Mouse (Mus musculus) midbrain, embryonic 15.5 days (tissue): ENCODE data around the gene Olfr1358. TPM values are rescaled to one million over a fixed set of nuclear protein-coding genes. Genes with fewer than 3 reads are reported as not detected.
"Not testable (repeated sequence)": the region's sequence is repeated elsewhere in the genome, so short reads cannot be mapped to it uniquely, and the experiment has no call there.

Experiments used
- ATAC-seq: fragments of 200-750 bp; cut with Nextera tagmentation; replicated peaks from 2 replicates; pipeline ENCODE4 v1.8.0; 2017; ENCODE audit warnings: moderate TSS enrichment
- H3K27ac ChIP-seq: fragments of 300-500 bp; sonication (generic); 2 replicates; pipeline ENCODE4 v1.5.1; 2015; ENCODE audit warnings: mild to moderate bottlenecking, inconsistent platforms
- H3K27me3 ChIP-seq: fragments of 300-500 bp; sonication (generic); replicated peaks from 2 replicates; pipeline ENCODE4 v1.6.1; 2015; ENCODE audit warnings: inconsistent platforms
- H3K36me3 ChIP-seq: fragments of 300-500 bp; sonication (generic); replicated peaks from 2 replicates; pipeline ENCODE4 v1.6.1; 2015; ENCODE audit warnings: inconsistent platforms
- H3K4me1 ChIP-seq: fragments of 300-500 bp; sonication (generic); 2 replicates; pipeline ENCODE4 v1.6.1; 2015; ENCODE audit warnings: inconsistent platforms
- H3K4me2 ChIP-seq: fragments of 300-500 bp; sonication (generic); 2 replicates; pipeline ENCODE4 v1.6.1; 2015; ENCODE audit warnings: inconsistent platforms, mild to moderate bottlenecking, moderate library complexity
- H3K4me3 ChIP-seq: fragments of 300-500 bp; sonication (generic); 2 replicates; pipeline ENCODE4 v1.5.1; 2015; ENCODE audit warnings: mild to moderate bottlenecking, inconsistent platforms
- H3K9ac ChIP-seq: fragments of 300-500 bp; sonication (generic); 2 replicates; pipeline ENCODE4 v1.6.1; 2015; ENCODE audit warnings: mild to moderate bottlenecking, inconsistent platforms
- H3K9me3 ChIP-seq: fragments of 300-500 bp; sonication (generic); 2 replicates; pipeline ENCODE4 v1.6.1; 2016; ENCODE audit warnings: inconsistent platforms
- WGBS: fragments of 180-500 bp; shearing (Covaris S2); methylation state at CpG from one replicate; pipeline ENCODE4 v1.1.7; 2015; ENCODE audit warnings: mixed read lengths; 5-methylcytosine and 5-hydroxymethylcytosine counted together
- polyA plus RNA-seq: library from polyadenylated mRNA; unstranded; fragments of >200 nt; fragmentation: Nextera tagmentation; extraction: Ambion mirVana; gene quantifications from 2 replicates; pipeline ENCODE4 v1.2.1, GENCODE M21; 2015

Olfr1358 gene
- polyA plus RNA-seq, 1 experiment from 2014 or later: not detected

DNA sequence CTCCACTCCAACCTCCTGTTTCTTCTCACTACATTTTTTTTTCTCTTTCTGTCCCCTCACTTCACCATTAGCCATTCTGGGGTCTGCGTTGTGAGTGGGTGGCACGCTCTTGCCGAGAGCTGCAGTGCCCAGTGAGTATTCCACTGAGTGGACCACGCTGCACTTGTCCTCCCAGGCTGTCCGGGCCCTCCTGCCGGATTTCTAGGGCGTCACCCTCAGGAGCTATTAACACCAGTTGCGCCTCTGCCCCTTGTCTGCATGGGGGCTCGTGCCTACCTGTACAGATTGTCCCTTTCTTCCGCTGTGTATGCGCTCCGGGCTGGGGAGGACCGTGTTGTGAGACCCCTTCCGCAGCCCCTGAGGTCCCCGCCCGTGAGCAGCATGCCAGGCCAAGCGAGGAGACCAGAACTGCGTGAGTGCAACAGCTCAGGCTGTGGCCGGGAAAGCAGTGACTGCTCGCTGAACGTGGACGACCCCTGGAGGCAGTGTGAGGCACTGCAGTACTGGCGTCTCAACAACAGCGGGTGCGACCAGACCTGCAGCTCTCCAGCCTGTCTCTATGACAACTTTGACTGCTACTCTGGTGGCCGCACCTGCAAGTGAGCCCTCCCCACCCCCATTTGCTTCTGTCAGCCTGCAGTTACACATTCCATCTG lies 29.7 kb upstream of the Olfr1358 start:
- peaks cover 7% of the 10 kb centered on the region for H3K27me3 ChIP-seq
- no peaks in the 10 kb centered on the region for H3K9me3 ChIP-seq
- no peak overlapping the region for H3K9ac ChIP-seq
- H3K27ac ChIP-seq: no peak overlapping the region
- H3K4me1 ChIP-seq: 0 out of 2 replicates have a peak, but pooled peaks cover 7% of the 10 kb centered on the region
- peak; percentile 79 for ATAC-seq
- H3K4me2 ChIP-seq: peak overlapping the region; percentile 43
- 7% methylated on average over 26 of the region's 26 CpGs for WGBS
- no peaks in the 10 kb centered on the region for H3K36me3 ChIP-seq
- peak overlapping the region; percentile 16; the same call in 1 of the 2 replicates for H3K4me3 ChIP-seq

DNA sequence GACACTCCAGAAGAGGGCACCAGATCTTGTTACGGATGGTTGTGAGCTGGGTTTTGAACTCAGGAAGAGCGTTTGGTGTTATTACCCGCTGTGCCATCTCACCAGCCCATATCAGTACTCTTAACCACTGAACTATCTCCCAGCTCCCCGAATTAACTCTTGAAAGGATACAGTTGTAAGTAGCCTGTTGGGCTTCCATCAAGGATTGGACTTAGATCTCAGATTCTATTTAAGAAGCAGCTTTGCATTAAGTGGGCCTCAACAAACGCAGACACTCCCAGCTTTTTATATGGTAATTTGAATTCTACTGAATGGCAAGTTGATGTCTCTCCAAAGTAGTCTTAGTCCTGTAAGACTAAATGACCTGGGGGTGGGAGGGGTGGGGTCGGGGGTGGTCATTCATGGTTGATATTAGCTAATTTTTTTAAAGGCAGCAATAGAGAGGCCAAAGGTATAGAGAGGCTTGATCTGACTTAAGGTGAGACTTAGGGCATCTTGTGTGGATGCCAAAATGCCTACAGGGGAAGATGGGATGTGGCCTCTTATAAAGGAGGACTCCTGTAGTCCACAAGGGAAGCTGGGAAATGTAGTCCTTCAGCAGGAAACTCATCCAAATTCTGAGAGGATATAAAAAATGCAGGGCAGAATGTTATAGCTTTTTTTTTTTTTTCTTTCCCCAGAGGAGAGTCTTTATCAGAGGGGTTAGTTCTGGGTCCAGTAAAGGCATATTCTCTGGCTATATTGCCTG lies 14.1 kb upstream of the Olfr1358 start:
- whole genome bisulfite sequencing: 72% methylated on average over 6 of the region's 6 CpGs
- Histone ChIP-seq H3K9ac (no peak overlapping the region), H3K4me2 (no peak overlapping the region), H3K4me1 (no peaks in the 10 kb centered on the region), H3K9me3 (no peaks in the 10 kb centered on the region), H3K27ac (no peak overlapping the region), H3K4me3 (no peak overlapping the region), H3K36me3 (no peaks in the 10 kb centered on the region), H3K27me3 (no peaks in the 10 kb centered on the region)
- no peak for ATAC-seq

DNA sequence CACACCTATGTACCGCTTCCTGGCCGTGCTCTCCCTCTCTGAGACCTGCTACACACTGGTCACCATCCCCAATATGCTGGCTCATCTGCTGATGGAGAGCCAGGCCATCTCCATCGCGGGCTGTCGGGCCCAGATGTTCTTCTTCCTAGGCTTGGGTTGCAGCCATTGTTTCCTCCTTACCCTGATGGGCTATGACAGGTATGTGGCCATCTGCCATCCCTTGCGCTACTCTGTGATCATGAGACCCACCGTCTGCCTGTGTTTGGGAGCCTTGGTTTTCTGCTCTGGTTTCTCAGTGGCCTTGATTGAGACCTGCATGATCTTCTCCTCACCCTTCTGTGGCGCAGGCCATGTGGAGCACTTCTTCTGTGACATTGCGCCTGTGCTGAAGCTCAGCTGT lies 2.6 kb downstream of the Olfr1358 start:
- H3K4me2 ChIP-seq: no peak overlapping the region
- 89% methylated on average over 9 of the region's 9 CpGs for WGBS
- no peak overlapping the region for H3K9ac ChIP-seq
- H3K4me1 ChIP-seq: no peaks in the 10 kb centered on the region
- H3K9me3 ChIP-seq: no peaks in the 10 kb centered on the region
- no peaks in the 10 kb centered on the region for H3K36me3 ChIP-seq
- no peak overlapping the region for H3K4me3 ChIP-seq
- no peak for ATAC-seq
- no peaks in the 10 kb centered on the region for H3K27me3 ChIP-seq
- no peak overlapping the region for H3K27ac ChIP-seq

DNA sequence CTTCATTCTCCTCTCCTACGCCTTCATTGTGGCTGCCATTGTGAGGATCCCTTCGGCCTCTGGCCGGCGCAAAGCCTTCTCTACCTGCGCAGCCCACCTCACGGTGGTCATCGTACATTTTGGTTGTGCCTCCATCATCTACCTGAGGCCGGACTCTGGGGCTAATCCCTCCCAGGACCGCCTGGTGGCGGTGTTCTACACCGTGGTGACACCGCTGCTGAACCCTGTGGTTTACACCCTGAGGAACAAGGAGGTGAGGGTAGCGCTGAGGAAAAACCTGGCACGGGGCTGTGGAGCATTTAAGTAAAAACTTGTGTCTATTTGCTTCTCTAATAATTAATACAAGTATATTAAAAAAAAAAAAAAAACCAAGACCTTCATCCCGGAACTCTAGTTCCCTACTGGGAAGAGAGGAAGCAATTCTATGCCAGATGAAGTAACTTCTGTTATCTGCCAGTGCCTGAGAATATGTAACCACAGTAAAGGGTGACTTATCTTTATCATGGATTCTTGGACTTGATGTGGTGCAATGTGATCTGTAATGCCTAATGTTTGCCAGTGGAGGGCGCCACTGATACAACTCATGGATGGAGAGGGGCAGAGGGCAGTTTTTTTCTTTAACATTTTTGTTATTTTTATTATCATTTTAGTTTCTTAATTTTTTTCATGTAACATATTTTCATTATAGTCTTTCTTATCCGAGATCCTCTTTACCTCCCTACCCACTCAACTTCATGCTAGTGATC lies 3.2 kb downstream of the Olfr1358 start:
- WGBS: 60% methylated on average over 17 of the region's 17 CpGs
- H3K4me2 ChIP-seq: no peak overlapping the region
- H3K4me3 ChIP-seq: no peak overlapping the region
- no peaks in the 10 kb centered on the region for H3K9me3 ChIP-seq
- H3K36me3 ChIP-seq: no peaks in the 10 kb centered on the region
- no peak for ATAC-seq
- H3K4me1 ChIP-seq: no peaks in the 10 kb centered on the region
- no peaks in the 10 kb centered on the region for H3K27me3 ChIP-seq
- no peak overlapping the region for H3K9ac ChIP-seq
- no peak overlapping the region for H3K27ac ChIP-seq

DNA sequence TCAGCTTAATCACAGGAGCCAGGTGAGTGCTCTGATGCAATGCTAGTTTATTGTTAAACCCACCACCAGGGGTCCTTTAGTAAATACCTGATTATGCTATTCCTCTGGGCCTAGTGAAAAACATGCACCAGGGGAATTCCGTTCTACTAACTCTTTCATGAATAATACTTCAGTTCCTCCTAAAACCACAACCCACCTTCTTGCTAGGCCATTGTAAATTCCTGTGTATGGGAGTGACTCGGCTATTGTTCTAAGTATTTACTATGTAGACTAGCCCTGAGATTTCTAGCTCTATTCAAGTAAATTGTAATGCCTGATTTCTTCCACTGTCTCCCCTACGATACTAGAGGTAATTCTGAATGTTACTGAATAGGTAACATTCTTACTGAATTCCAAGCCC lies 7.8 kb downstream of the Olfr1358 start:
- H3K4me1 ChIP-seq, H3K27me3 ChIP-seq, ATAC-seq, H3K27ac ChIP-seq, H3K4me3 ChIP-seq, H3K36me3 ChIP-seq, H3K9ac ChIP-seq, H3K4me2 ChIP-seq, H3K9me3 ChIP-seq: not testable (repeated sequence)
- WGBS: 46% methylated on average over 3 of the region's 3 CpGs

DNA sequence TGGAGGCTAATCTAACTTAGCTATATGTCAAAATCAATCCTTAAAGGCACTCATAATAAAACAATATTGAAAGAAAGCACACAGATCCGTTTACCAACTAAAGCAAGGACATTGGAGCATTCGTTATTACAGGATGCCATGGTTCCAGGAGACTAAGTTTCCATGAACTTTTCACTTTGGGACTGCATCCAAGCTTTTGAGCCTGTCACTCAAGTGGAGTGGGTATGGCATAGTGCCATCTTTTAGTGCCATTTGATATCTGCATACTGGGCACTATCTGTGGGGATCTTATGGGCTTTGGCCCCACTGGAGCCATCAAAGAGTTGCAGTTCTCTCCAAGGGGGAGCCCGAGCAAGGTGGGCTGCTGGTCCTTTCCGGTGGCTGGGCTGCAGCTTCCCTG lies 8.3 kb downstream of the Olfr1358 start:
- Histone ChIP-seq H3K4me1 (no peaks in the 10 kb centered on the region), H3K9me3 (no peaks in the 10 kb centered on the region), H3K27me3 (no peaks in the 10 kb centered on the region), H3K36me3 (no peaks in the 10 kb centered on the region), H3K4me2 (no peak overlapping the region), H3K27ac (no peak overlapping the region), H3K9ac (no peak overlapping the region), H3K4me3 (no peak overlapping the region)
- no peak for ATAC-seq
- 60% methylated on average over 4 of the region's 4 CpGs for WGBS

DNA sequence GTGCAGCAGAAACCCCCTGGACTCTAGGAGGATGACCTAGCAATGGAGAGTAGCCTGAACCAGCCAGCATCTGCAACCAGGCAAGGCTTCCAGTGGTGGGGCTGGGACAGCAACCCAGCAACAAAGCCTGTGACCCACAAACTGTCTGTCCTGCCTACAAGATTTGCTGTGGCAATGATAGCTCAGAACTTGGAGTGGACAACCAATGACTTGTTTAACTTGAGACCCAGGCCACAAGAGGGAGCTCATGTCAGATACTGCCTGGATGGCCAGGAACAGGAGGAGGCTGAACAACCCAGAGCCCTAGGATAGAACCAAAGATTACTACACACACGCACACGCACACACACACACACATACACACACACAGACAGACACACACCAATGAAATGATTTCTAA lies 23.7 kb downstream of the Olfr1358 start:
- no peak overlapping the region for H3K4me3 ChIP-seq
- H3K9me3 ChIP-seq: no peaks in the 10 kb centered on the region
- H3K36me3 ChIP-seq: no peaks in the 10 kb centered on the region
- H3K9ac ChIP-seq: no peak overlapping the region
- no peak for ATAC-seq
- WGBS: 63% methylated on average over 2 of the region's 2 CpGs
- H3K27me3 ChIP-seq: no peaks in the 10 kb centered on the region
- H3K27ac ChIP-seq: no peak overlapping the region
- H3K4me1 ChIP-seq: no peaks in the 10 kb centered on the region
- H3K4me2 ChIP-seq: no peak overlapping the region

DNA sequence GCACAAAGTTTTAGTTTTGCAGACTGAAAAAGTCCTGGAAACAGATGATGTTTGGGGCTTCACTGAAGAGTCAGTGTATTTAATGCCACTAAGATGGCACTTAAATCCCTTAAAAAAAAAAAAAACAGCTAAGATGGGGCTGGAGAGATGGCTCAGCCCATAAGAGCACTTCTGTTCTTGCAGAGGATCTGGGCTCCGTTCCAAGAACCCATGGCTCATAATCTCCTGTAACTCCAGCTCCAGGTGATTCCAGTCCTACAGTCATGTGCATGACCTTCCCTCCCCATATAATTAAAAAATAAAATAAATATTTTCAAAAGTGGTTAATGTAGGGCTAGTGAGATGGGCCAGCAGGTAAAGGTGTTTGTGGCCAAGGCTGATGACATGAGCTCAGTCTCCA lies 47.8 kb downstream of the Olfr1358 start:
- Histone ChIP-seq H3K9me3 (no peaks in the 10 kb centered on the region), H3K27me3 (no peaks in the 10 kb centered on the region), H3K4me3 (no peak overlapping the region), H3K4me2 (no peak overlapping the region), H3K36me3 (no peaks in the 10 kb centered on the region), H3K4me1 (no peaks in the 10 kb centered on the region), H3K9ac (no peak overlapping the region), H3K27ac (no peak overlapping the region)
- no peak for ATAC-seq
- 93% methylated on average over 1 of the region's 1 CpGs for WGBS

DNA sequence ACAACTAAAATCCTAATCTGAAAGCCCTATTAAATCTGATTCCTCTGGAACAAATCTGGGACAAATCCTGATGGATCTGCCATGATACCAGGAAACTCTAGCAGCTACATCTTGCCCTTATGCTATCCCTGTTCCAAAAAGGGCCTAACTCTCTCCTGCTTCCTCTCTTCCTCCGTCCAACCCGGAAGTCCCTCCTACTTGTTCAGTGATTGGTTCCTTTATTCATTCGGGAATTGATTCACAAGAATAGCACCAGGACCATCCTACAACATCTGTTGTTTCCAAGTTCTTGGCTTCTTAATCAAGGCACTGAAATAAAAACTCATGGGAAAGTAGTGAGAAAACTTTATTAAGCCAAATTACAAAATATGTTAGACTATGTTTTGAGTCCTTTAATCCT lies 52.0 kb downstream of the Olfr1358 start:
- no peaks in the 10 kb centered on the region for H3K4me1 ChIP-seq
- H3K9ac ChIP-seq: no peak overlapping the region
- no peak overlapping the region for H3K27ac ChIP-seq
- no peak for ATAC-seq
- H3K4me3 ChIP-seq: no peak overlapping the region
- 76% methylated on average over 3 of the region's 3 CpGs for WGBS
- no peak overlapping the region for H3K4me2 ChIP-seq
- H3K9me3 ChIP-seq: no peaks in the 10 kb centered on the region
- no peaks in the 10 kb centered on the region for H3K27me3 ChIP-seq
- H3K36me3 ChIP-seq: no peaks in the 10 kb centered on the region

DNA sequence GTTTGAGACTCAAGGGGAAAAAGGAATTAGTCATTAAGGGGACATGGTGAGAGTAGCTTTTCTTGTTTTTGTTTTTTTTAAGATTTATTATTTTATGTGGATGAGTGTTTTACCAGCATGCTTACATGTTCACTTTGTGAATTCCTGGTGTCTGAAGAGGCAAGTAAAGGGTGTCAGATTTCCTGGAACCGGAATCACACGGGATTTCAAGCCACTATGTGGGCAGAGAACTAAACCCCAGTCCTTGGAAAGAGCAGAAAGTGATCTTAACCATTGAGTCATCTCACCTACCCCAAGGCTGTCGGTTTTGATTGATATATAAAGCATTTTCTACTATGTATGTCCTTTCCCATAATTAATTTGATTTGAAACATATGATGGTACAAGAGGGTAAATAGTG lies 52.5 kb downstream of the Olfr1358 start:
- Histone ChIP-seq H3K4me3 (no peak overlapping the region), H3K9ac (no peak overlapping the region), H3K4me1 (no peaks in the 10 kb centered on the region), H3K4me2 (no peak overlapping the region), H3K9me3 (no peaks in the 10 kb centered on the region), H3K36me3 (no peaks in the 10 kb centered on the region), H3K27ac (no peak overlapping the region), H3K27me3 (no peaks in the 10 kb centered on the region)
- WGBS: 61% methylated on average over 3 of the region's 3 CpGs
- ATAC-seq: no peak
